Mouse (Mus musculus) erythroblast, embryonic 14.5 days (primary cell): ENCODE results near the gene Kpna7.

Source experiments
- GATA1 ChIP-seq: IDR thresholded peaks from 2 replicates; pipeline ENCODE4 v1.6.1; 2012; ENCODE audit warnings: low read length, inconsistent platforms, mixed read lengths
- TAL1 ChIP-seq: IDR thresholded peaks from 3 replicates; pipeline ENCODE4 v1.6.1; 2012; ENCODE audit warnings: low read length, inconsistent platforms, mixed read lengths

DNA sequence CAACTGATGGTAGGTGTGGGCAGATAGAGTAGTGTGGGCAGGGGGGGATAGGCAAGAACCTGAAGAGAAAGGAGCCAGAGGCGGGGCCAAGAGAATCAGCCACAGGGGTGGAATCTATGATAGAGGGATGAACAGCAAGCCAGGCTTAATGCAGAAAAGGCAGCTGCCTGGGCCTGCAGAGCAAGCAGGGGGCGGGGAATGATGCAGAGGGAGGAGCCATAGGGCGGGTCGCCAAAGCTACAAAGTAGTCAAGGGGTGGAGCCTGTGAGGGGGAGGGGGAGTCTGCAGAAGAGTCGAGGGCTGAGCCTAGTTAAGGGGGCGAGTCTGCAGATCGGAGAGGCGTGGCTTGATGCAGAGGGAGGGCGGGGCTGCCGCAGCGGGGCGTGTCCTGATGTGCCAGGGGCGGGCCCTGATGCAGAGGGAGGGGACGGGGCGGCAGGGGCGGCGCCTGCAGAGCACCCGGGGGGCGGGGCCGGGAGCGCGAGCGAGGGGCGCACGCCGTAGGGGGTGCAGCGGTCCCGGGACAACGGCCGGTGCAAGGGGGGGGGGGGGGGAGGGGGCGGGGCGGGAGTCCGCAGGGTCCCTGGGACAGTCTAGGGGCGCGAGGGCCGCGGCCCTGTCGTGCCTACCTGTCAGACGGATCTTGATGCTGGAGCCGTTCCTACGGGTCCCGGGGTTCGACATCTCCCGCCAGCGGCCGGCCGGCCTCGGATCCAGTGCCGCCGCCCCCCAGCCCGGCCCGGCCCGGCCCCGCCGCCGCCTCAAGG, 118.8 kb downstream of the Kpna7 start:
- TF ChIP-seq GATA1 (no peak), TAL1 (no peak)
